Comparison of ENCODE assay signal across 26 mouse cellular contexts in genomic region chr1:191192751-191193150, GRCm38 (mm10). TPM values are rescaled to one million over a fixed set of nuclear protein-coding genes. Genes with fewer than 3 reads are reported as not detected.
DNase-seq lines count a peak whose midpoint lies in the region; ATAC-seq and TF ChIP-seq lines count a peak whose summit lies in the region.
"Had no signal": no experiment of that assay in that cellular context is flagged by ENCODE, and none has a peak within 500 bp of the region (broad histone marks: within the 10 kb centered on the region; RNA-seq: fewer than 3 reads in every experiment).

No protein-coding gene starts in this region.

- no peak overlapping the region for H3K4me3 ChIP-seq in intestine, postnatal 0 days (ENCODE audit: low read depth, low read length)
- no peak overlapping the region for H3K4me3 ChIP-seq in intestine, embryonic 16.5 days (ENCODE audit: low read length)
- H3K4me3 ChIP-seq: embryonic facial prominence, embryonic 13.5 days; embryonic facial prominence, embryonic 15.5 days; erythroblast, embryonic 14.5 days; forebrain, embryonic 10.5 days; forebrain, embryonic 12.5 days had no signal

- H3K9ac ChIP-seq in intestine, postnatal 0 days (ENCODE audit: low read depth, low read length), result no peak overlapping the region
- H3K9ac ChIP-seq in intestine, embryonic 16.5 days (ENCODE audit: low read depth, low read length), result no peak overlapping the region
- H3K9ac ChIP-seq: embryonic facial prominence, embryonic 13.5 days; embryonic facial prominence, embryonic 15.5 days; forebrain, embryonic 12.5 days had no signal

- peak overlapping the region; percentile 62; the same call in 1 of the 2 replicates for H3K4me2 ChIP-seq in intestine, postnatal 0 days (replicated peaks; ENCODE audit: low read depth)
- H3K4me2 ChIP-seq in intestine, embryonic 16.5 days (ENCODE audit: low read depth, low read length), result no peak overlapping the region
- H3K4me2 ChIP-seq: embryonic facial prominence, embryonic 13.5 days; embryonic facial prominence, embryonic 15.5 days; forebrain, embryonic 12.5 days had no signal

- no peaks in the 10 kb centered on the region for H3K4me1 ChIP-seq in intestine, postnatal 0 days (replicated peaks; ENCODE audit: control insufficient read depth, insufficient read depth, low read length)
- peaks cover 11% of the 10 kb centered on the region; the same call in 1 of the 2 replicates for H3K4me1 ChIP-seq in intestine, embryonic 16.5 days (ENCODE audit: control insufficient read depth, insufficient read depth, low read length)
- H3K4me1 ChIP-seq: embryonic facial prominence, embryonic 15.5 days had no signal

- DNase-seq in thymus, postnatal 4 days, result peak; percentile 1
- DNase-seq in thymus, postnatal 10 days (ENCODE audit: low spot score in 2 of 2), result no peak
- no peak for DNase-seq in cerebellum, postnatal 4 days (ENCODE audit: low spot score in 2 of 2)
- DNase-seq: adrenal gland, adult 8-10 months; adrenal gland, postnatal 14 days; adrenal gland, postnatal 36 days; cerebellum, adult 11-12 months; cerebellum, adult 2 months; cerebellum, adult 9-10 months; cerebellum, postnatal 10 days; cerebellum, postnatal 25 days; embryo, embryonic 11 days had no signal

- no peak for TF ChIP-seq CTCF in intestine, postnatal 0 days (IDR thresholded peaks at IDR 0.05; ENCODE audit: low read depth)

- H3K27me3 ChIP-seq in intestine, postnatal 0 days (replicated peaks; ENCODE audit: control insufficient read depth, insufficient read depth, low read length), result peaks cover 7% of the 10 kb centered on the region; the same call in 1 of the 2 replicates
- H3K27me3 ChIP-seq in intestine, embryonic 16.5 days (replicated peaks; ENCODE audit: control insufficient read depth, insufficient read depth, low read length), result peaks cover 13% of the 10 kb centered on the region
- H3K27me3 ChIP-seq: Patski had no signal

- no peak overlapping the region for H3K27ac ChIP-seq in intestine, postnatal 0 days (ENCODE audit: low read depth, low read length)
- no peak overlapping the region for H3K27ac ChIP-seq in intestine, embryonic 16.5 days (ENCODE audit: low read length)
- H3K27ac ChIP-seq: embryonic facial prominence, embryonic 13.5 days; embryonic facial prominence, embryonic 15.5 days; forebrain, embryonic 10.5 days; forebrain, embryonic 12.5 days had no signal

- 91% methylated on average over 6 of the region's 6 CpGs for WGBS in intestine, postnatal 0 days
- WGBS in intestine, embryonic 16.5 days, result 87% methylated on average over 6 of the region's 6 CpGs

- no peaks in the 10 kb centered on the region for H3K9me3 ChIP-seq in intestine, postnatal 0 days (ENCODE audit: control insufficient read depth)
- H3K9me3 ChIP-seq in intestine, embryonic 16.5 days (ENCODE audit: control insufficient read depth, low read length), result no peaks in the 10 kb centered on the region
- H3K9me3 ChIP-seq: embryonic facial prominence, embryonic 13.5 days; embryonic facial prominence, embryonic 15.5 days; forebrain, embryonic 10.5 days; forebrain, embryonic 12.5 days; G1E had no signal

- no peak for ATAC-seq in intestine, postnatal 0 days
- ATAC-seq in intestine, embryonic 16.5 days, result no peak
- ATAC-seq: forebrain, embryonic 14.5 days; forebrain, embryonic 16.5 days; Patski had no signal

- no peaks in the 10 kb centered on the region for H3K36me3 ChIP-seq in intestine, postnatal 0 days (ENCODE audit: control insufficient read depth, insufficient read depth)
- H3K36me3 ChIP-seq in intestine, embryonic 16.5 days (ENCODE audit: control insufficient read depth, insufficient read depth, low read length), result no peaks in the 10 kb centered on the region
- H3K36me3 ChIP-seq: embryonic facial prominence, embryonic 13.5 days; embryonic facial prominence, embryonic 15.5 days; forebrain, embryonic 10.5 days; forebrain, embryonic 12.5 days; G1E had no signal

RNA-seq across cellular contexts. Expression of gene Atf3, which starts 25.1 kb away (rescaled TPM):
- 5.0 and 6.7 TPM in 2 replicates for polyA plus RNA-seq in intestine, postnatal 0 days (2015; fragmentation: Nextera tagmentation; extraction: Ambion mirVana)
- 4.1 and 5.6 TPM in 2 replicates for polyA plus RNA-seq in intestine, embryonic 16.5 days (2015; fragmentation: Nextera tagmentation; extraction: Ambion mirVana)
- polyA plus RNA-seq: activated CD4-positive, CD25-positive, alpha-beta regulatory T cell, adult 4 months; G1E had no signal

RNA-seq across cellular contexts. Expression of gene Fam71a, which starts 28.1 kb away (rescaled TPM):
- polyA plus RNA-seq in intestine, postnatal 0 days (2015; fragmentation: Nextera tagmentation; extraction: Ambion mirVana), result not detected in 2 replicates
- not detected in 2 replicates for polyA plus RNA-seq in intestine, embryonic 16.5 days (2015; fragmentation: Nextera tagmentation; extraction: Ambion mirVana)
- polyA plus RNA-seq: activated CD4-positive, CD25-positive, alpha-beta regulatory T cell, adult 4 months; C2C12; cerebellum, adult 2 months; embryonic facial prominence, embryonic 11.5 days; embryonic facial prominence, embryonic 13.5 days; embryonic facial prominence, embryonic 15.5 days; erythroblast, embryonic 14.5 days; forebrain, embryonic 10.5 days; forebrain, embryonic 12.5 days; forebrain, embryonic 14.5 days; forebrain, embryonic 16.5 days; G1E had no signal
